Mouse (Mus musculus) ES-CJ7 (cell line): ENCODE data around the gene Ptgis.

Experiments used
- DNase-seq: peaks from one replicate; pipeline ENCODE4 v3.0.0; 2011; ENCODE audit warnings: low read depth, low spot score

Ptgis gene

DNA sequence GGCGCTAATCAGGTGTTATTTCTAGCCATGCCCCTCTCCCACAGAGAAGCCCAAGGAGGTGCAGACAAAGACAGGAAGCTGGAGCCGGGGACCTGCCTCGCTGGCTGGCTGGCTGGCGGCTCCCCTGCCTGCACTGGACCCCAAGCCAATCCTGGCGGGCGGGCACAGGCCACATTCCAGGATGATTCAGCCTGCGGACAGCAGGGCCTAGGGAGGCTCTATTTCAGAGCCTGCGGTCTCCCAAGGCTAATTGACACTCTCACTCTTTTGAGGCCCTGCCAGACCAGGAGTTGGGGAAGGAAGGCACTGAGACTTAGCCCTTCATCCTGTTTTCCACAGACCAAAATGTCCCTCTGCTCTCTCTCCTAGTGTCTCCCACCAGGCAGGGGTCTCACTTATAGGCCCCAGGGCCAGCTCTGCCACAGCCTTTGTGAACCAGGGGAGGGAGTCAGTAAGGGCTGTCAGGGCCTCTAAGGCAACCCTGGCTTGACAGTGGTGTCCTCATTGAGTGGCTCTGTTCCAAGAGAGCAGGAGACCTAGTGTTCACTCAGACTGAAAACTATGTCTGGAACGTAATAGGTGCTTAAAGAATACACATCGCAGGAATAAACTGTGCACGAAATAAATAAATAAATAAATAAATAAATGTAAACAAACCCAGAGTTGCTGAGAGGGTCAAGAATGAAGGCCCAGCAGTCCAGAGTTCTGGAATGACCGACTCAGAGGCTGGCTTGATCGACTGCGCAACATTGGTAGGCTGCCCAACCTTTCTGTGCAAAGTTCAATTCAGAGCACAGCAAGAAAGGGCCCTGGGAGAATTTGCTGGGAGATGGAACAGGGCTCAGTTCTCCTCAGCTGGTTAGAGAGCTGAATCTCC lies 8.0 kb downstream of the Ptgis start:
- DNase-seq: no peak

GRCm38 (mm10) chr2:167230554-167230953 lies 9.8 kb downstream of the Ptgis start:
- peak; percentile 52 for DNase-seq

- DNase-seq: no peak
These were observed 15.5 kb downstream of the Ptgis start for GRCm38 (mm10) chr2:167224937-167225336.

GRCm38 (mm10) chr2:167224194-167224593 lies 16.2 kb downstream of the Ptgis start:
- no peak for DNase-seq

DNA sequence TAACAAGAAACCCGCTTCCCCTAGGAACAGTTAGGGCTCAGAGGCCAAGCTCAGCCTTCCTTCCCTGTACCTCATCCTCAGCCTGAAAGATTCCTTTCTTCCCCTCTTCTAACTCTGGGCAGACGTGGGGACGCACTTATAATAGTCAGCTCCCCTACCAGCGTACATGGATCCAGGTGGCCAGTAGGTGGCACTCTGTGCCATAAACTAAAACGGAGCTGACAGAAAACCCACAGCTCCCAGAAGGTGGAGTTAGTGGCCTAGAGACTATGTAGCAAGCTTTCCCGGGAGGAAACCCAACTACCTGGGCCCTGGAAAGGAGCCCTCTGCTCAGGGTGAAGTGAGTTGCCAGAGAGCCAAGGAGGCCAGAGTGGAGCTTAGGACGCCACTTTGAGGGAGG lies 18.3 kb downstream of the Ptgis start:
- DNase-seq: peak; percentile 90

GRCm38 (mm10) chr2:167221159-167221845 lies 19.1 kb downstream of the Ptgis start:
- DNase-seq: peak; percentile 71

DNA sequence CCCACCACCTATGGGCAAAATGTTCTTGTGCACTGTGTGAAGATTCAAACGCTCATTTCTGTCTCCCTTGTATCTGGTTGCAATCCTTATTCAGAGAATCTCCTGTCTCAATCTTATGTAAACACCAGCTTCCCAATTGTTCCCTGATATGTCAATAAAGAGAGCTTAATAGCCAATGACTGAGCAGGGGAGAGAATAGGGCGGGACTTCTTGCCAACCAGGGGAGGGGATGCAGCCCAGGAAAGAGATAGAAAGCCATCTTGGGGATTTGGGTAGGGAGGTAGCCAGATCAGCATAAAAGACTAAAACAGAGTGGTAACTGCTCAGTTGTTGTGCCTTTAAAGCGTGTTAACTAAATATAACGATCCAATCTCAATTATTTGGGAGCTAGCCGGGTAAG lies 19.7 kb downstream of the Ptgis start:
- peak; percentile 82 for DNase-seq

- peak; percentile 92 for DNase-seq
These were observed 21.1 kb downstream of the Ptgis start for GRCm38 (mm10) chr2:167219154-167219775.

DNA sequence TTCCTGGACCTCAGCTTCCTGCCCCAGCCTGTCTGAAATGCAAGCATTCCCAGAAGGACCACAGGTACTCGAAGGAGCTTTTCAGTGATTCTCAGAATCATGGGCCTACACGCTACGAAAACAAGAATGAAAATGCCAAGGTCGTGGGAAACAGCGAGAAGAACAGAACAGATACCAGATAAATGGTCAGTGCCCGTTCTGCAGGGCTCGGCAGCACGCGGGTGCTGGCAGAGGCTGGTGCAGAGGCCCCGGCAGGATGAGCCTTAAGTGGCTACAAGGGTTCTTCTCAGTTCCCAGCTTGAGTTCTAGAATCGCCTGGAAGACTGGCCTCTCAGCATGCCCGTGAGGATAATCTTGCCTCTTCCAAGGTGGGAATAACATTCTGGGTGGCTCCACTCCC lies 26.7 kb downstream of the Ptgis start:
- DNase-seq: no peak

GRCm38 (mm10) chr2:167213076-167213475 lies 27.3 kb downstream of the Ptgis start:
- peak; percentile 72 for DNase-seq

DNA sequence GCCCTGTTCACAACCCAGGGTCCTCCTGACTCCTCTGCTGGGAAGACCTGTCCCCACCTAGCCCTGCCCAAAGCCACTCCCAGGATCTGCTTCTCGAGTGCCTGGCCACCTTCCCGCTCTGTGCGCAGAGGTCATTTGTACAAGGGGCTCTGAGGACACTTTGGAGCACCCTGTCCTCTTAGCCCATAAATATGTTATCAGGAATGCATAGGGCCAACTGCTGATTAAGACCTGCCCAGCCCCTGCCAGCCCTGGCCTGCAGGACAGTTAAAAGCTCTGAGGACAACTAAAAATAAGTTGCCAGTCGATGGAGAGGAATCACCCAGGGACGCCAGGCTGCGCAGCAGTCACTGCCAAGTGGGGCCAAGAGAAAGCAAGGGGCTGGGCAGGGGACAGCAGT lies 27.9 kb downstream of the Ptgis start:
- DNase-seq: no peak

- DNase-seq: peak; percentile 77
These were observed 28.3 kb downstream of the Ptgis start for GRCm38 (mm10) chr2:167212089-167212488.

DNA sequence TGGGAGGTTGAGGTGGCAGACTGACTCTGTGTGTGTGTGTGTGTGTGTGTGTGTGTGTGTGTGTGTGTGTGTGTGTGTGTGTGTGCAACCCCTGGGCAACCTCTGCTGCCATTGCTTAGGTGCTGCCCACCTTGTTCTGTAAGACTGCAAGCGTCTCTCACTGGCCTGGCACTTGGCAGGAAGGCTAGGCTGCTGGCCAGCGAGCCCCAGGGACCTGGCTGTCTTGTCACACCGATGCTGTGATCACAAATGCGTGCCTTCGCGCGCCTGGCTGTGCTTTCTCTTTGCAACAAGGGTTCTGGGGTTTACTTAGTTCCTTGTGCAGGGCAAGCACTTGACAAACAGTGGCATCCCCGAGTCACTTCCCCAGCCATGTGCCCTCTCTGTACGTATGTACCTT lies 30.5 kb downstream of the Ptgis start:
- no peak for DNase-seq

DNA sequence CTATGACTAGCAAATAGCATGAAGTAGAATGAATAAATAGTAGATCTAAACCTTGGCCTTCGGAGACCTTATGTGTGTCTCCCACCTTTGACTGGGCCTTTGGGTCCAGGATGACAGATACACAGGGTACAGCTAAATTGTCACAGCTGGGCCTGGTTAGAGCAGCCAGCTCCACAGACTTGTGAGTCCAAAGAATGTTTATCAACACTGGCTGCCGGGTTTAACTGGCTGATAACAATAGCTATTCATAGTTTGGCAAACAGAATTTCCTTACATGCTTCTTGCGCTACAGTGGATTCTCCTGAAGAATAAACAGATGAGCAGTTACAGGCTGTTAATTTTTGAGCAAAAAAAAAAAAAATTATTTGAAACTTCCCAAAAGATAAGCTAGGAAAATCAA lies 31.4 kb downstream of the Ptgis start:
- no peak for DNase-seq

DNA sequence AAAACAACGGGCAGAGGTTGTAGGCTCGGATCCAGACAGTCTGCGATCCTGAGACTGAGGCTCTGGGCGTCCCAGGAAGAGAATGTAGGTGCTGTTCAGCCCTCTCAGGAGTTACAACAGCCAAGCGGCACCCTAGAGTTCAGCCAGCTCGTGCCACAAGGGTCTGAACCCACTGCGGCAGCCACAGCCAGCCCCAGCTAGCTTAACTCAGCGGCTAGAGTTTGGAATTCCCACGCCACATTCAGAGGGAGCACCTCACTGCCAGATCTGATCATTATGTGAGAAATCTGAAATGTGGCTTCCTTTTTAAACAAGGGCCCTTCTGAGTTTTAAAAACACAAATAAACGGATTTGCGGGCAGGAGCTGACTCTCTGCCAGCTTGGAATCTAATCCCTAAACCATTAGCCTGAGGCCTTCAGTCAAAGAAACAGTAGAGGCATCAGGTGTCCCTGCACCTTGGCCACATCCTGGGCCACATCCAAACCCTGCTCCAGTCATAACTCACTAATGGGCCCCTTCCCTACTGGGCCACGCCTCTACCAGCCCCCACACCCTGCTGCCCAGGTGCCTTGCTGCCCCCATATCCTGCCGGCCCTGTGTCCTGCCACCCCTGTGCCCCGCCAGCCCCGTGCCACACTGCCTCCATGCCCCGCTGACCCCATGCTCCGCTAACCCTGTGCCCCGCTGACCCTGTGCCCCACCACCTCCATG lies 34.3 kb downstream of the Ptgis start:
- no peak for DNase-seq

DNA sequence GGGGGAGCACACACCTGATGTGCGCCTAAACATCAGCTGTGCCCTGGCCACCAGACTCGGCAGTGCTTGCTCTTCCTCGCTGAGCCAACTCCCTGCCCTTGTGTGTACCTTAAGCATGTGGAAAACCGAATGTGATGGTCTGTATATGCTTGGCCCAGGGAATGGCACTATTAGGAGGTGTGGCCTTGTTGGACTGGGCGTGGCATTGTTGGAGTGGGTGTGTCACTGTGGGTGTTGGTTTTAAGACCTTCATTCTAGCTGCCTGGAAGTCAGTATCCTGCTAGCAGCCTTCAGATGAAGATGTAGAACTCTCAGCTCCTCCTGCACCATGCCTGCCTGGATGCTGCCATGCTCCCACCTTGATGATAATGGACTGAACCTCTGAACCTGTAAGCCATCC lies 35.7 kb downstream of the Ptgis start:
- DNase-seq: peak; percentile 33

GRCm38 (mm10) chr2:167203505-167204166 lies 36.8 kb downstream of the Ptgis start:
- DNase-seq: peak; percentile 34

- DNase-seq: no peak
These were observed 38.7 kb downstream of the Ptgis start for GRCm38 (mm10) chr2:167201463-167202291.

DNA sequence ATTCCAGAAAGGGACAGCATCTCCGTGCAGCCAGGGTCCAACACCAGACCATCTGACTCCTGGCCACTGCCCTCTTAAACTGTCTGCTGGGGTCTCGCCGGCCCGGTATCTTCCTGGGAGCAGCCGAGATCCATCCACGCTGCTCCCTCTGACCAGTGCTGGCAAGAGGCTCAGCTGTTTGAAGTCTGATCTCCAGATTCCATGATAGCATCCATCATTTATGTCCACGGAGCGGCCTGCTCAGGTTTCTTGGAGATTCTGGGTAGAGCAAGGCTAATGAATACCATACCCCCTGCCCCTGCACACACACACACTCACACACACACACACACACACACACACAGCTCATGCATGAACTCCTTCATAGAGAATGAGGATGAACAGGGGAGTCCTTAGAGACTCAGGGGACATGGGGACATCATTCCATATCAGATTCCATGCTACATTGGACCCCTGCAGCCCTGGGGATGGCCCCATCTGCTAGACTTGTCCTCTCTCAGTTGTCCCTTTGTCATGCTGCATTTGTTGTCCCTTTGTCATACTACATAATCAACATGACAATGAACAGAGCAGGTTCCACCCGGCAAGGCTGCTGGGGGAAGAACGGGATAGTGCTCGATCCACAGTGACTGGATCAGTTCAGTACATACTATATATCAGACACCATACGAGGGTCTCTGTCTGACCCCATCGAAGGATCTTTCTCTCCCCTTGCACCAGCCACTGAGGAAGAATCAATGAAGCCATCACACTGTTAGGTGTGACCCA lies 41.6 kb downstream of the Ptgis start:
- DNase-seq: peak; percentile 69

GRCm38 (mm10) chr2:167193361-167193760 lies 47.0 kb downstream of the Ptgis start:
- DNase-seq: no peak
